Mouse (Mus musculus): Measurements from ENCODE around the gene Vmp1.

- TF ChIP-seq CTCF (IDR thresholded peaks at IDR 0.05; ENCODE audit: borderline replicate concordance, extremely low read depth, insufficient read depth, insufficient read length) = no peak
- no peak for TF ChIP-seq POLR2A (IDR thresholded peaks at IDR 0.05; ENCODE audit: borderline replicate concordance, extremely low read depth, insufficient read depth, insufficient read length, poor library complexity, severe bottlenecking)
These were observed 19.7 kb downstream of the Vmp1 start for GRCm38 (mm10) chr11:86663977-86664376.

All from brain, embryonic 14.5 days (tissue).